Comparison of ENCODE assay signal across 9 mouse cellular contexts in the genomic region with DNA sequence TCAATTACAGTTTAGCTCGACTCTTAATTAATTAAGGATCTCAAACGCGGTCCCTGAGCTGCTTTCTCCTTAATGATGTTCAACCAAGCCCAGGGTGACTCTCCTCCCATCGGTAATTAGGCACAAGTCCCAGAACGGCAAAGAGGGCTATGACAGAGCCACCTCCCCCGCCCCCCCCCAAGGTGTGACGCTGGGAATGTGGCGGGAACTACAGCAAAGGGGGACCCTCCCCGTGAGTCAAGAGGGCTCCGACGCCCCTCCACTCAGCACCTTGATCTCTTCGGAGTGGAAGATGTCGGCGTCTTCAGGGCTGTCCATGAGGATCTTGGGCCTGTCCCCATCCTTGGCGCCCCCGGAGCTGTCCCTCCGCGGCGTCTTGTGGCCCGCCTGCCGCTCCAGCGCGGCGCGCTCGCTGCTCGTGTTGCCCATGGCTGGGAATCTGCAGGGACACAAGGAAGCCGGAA. TPM values are rescaled to one million over a fixed set of nuclear protein-coding genes. Genes with fewer than 3 reads are reported as not detected.
DNase-seq lines count a peak whose midpoint lies in the region; ATAC-seq and TF ChIP-seq lines count a peak whose summit lies in the region.
"Had no signal": no experiment of that assay in that cellular context is flagged by ENCODE, and none has a peak within 500 bp of the region (broad histone marks: within the 10 kb centered on the region; RNA-seq: fewer than 3 reads in every experiment).

No protein-coding gene starts in this region.

- H3K4me3 ChIP-seq in gastrocnemius, adult 2 months = peak overlapping the region; percentile 82
- peak overlapping the region; percentile 72 to 93 (median 80) for H3K4me3 ChIP-seq in CH12.LX (replicated peaks in 1 of 3; ENCODE audit: low read depth in 2 of 3, low read length in 2 of 3, poor library complexity in 1 of 3)
- peak overlapping the region; percentile 82 for H3K4me3 ChIP-seq in forebrain, postnatal 0 days (ENCODE audit: low read depth, low read length)
- H3K4me3 ChIP-seq in liver, embryonic 14.5 days (ENCODE audit: insufficient read depth in 1 of 2, low read depth in 2 of 2, low read length in 2 of 2) = peak overlapping the region; percentile 88 to 100

- H3K4me1 ChIP-seq in CH12.LX (ENCODE audit: control insufficient read depth in 1 of 2, insufficient read depth in 2 of 2) = peaks cover 0 to 20% of the 10 kb centered on the region in 2 experiments; a peak in 2 of 4 replicates
- H3K4me1 ChIP-seq in forebrain, postnatal 0 days (ENCODE audit: insufficient read depth) = peaks cover 7% of the 10 kb centered on the region; the same call in 1 of the 2 replicates
- peaks cover 70 to 74% of the 10 kb centered on the region in 2 experiments for H3K4me1 ChIP-seq in liver, embryonic 14.5 days (replicated peaks; ENCODE audit: control insufficient read depth in 2 of 2, insufficient read depth in 2 of 2, low read length in 1 of 2)

- no peak for TF ChIP-seq EP300 in CH12.LX (IDR thresholded peaks at IDR 0.05; ENCODE audit: low read length)
- TF ChIP-seq EP300 in liver, embryonic 14.5 days (IDR thresholded peaks at IDR 0.05; ENCODE audit: low read depth) = no peak

- H3K27ac ChIP-seq in gastrocnemius, adult 2 months = peak overlapping the region; percentile 94
- peak overlapping the region; percentile 32 for H3K27ac ChIP-seq in CH12.LX (ENCODE audit: insufficient read depth, low read depth)
- peak overlapping the region; percentile 79 for H3K27ac ChIP-seq in forebrain, postnatal 0 days (ENCODE audit: low read depth, low read length)
- H3K27ac ChIP-seq in liver, embryonic 14.5 days = peak overlapping the region; percentile 99

- peaks cover 28 to 36% of the 10 kb centered on the region in 2 experiments for H3K36me3 ChIP-seq in CH12.LX (replicated peaks in 1 of 2; ENCODE audit: control insufficient read depth in 1 of 2, insufficient read depth in 1 of 2, low read length in 1 of 2)
- H3K36me3 ChIP-seq in forebrain, postnatal 0 days (ENCODE audit: insufficient read depth) = peaks cover 34% of the 10 kb centered on the region
- peaks cover 37% of the 10 kb centered on the region for H3K36me3 ChIP-seq in liver, embryonic 14.5 days (replicated peaks; ENCODE audit: control insufficient read depth, insufficient read depth, low read depth)

- no peak for DNase-seq in gastrocnemius, adult 2 months
- no peak for DNase-seq in gastrocnemius, adult 8-10 months (ENCODE audit: low spot score in 2 of 2)
- DNase-seq in CH12.LX (ENCODE audit: extremely low read depth) = no peak
- peak; percentile 44 for DNase-seq in forebrain, postnatal 0 days
- no peak for DNase-seq in liver, embryonic 14.5 days (ENCODE audit: low read depth in 3 of 3, low spot score in 3 of 3)
- peak; percentile 70 for DNase-seq in yolk sac, embryonic 10.5 days (ENCODE audit: low spot score)
- DNase-seq in urinary bladder, postnatal 36 days (ENCODE audit: low spot score in 2 of 2) = no peak
- no peak for DNase-seq in left cerebral cortex, adult 18-20 months (ENCODE audit: low spot score in 2 of 2)

- intact Hi-C loops in gastrocnemius, adult 2 months (cut with DNase I) = loop anchor here (5.0 kb wide), 1 partner anchor 42 kb away; no protein-coding TSS in a partner anchor

- WGBS in forebrain, postnatal 0 days = under 1% methylated on average over 28 of the region's 28 CpGs
- under 1% methylated on average over 28 of the region's 28 CpGs for WGBS in liver, embryonic 14.5 days (ENCODE audit: insufficient replicate concordance)

- H3K9ac ChIP-seq in CH12.LX (ENCODE audit: insufficient read depth, low read depth) = peak overlapping the region; percentile 90
- peak overlapping the region; percentile 70 for H3K9ac ChIP-seq in forebrain, postnatal 0 days
- peak overlapping the region; percentile 99 for H3K9ac ChIP-seq in liver, embryonic 14.5 days (replicated peaks)

- dilution Hi-C loops in CH12.LX (cut with MboI; ENCODE audit: extremely low pct_ligation_motif_present, extremely low pct_unique_long_range_greater_than_20kb, low sequenced_read_pairs) = no loop called here

- H3K4me2 ChIP-seq in CH12.LX (ENCODE audit: insufficient read depth, low read depth, poor library complexity, severe bottlenecking) = peak overlapping the region; percentile 89
- H3K4me2 ChIP-seq in forebrain, postnatal 0 days (ENCODE audit: low read depth) = peak overlapping the region; percentile 93
- peak overlapping the region; percentile 95 for H3K4me2 ChIP-seq in liver, embryonic 14.5 days (ENCODE audit: low read depth)

- in situ Hi-C loops in CH12.LX (cut with MboI; ENCODE audit: low pct_ligation_motif_present, low pct_unique_long_range_greater_than_20kb, low sequenced_read_pairs) = no loop called here

- TF ChIP-seq CTCF in gastrocnemius, adult 2 months (IDR thresholded peaks at IDR 0.05) = no peak
- TF ChIP-seq CTCF in CH12.LX (conservative IDR thresholded peaks at IDR 0.05 in 1 of 2, IDR thresholded peaks at IDR 0.05 in 1 of 2; ENCODE audit: low read depth in 2 of 2, low read length in 2 of 2) = no peak
- TF ChIP-seq CTCF in forebrain, postnatal 0 days (IDR thresholded peaks at IDR 0.05; ENCODE audit: low read depth) = no peak
- no peak for TF ChIP-seq CTCF in liver, embryonic 14.5 days (IDR thresholded peaks at IDR 0.05; ENCODE audit: low read depth)

- no peak for TF ChIP-seq RAD21 in CH12.LX (IDR thresholded peaks at IDR 0.05; ENCODE audit: low read depth, low read length)

- no peak for TF ChIP-seq POLR2A in CH12.LX (IDR thresholded peaks at IDR 0.05; ENCODE audit: low read depth, low read length)

- H3K9me3 ChIP-seq in CH12.LX (replicated peaks; ENCODE audit: low read length) = no peaks in the 10 kb centered on the region
- H3K9me3 ChIP-seq in forebrain, postnatal 0 days (ENCODE audit: low read length) = no peaks in the 10 kb centered on the region
- H3K9me3 ChIP-seq in liver, embryonic 14.5 days (ENCODE audit: control insufficient read depth, low read length) = no peaks in the 10 kb centered on the region

- no peaks in the 10 kb centered on the region for H3K27me3 ChIP-seq in CH12.LX (replicated peaks)
- H3K27me3 ChIP-seq in forebrain, postnatal 0 days (ENCODE audit: insufficient read depth, low read length) = no peaks in the 10 kb centered on the region
- H3K27me3 ChIP-seq in liver, embryonic 14.5 days (ENCODE audit: control insufficient read depth, insufficient read depth, low read length) = no peaks in the 10 kb centered on the region

- peaks cover 27% of the 10 kb centered on the region for H3K79me2 ChIP-seq in CH12.LX (replicated peaks; ENCODE audit: control insufficient read depth, extremely low read depth, insufficient read depth, poor library complexity, severe bottlenecking)

- peak; percentile 57 for ATAC-seq in forebrain, postnatal 0 days
- ATAC-seq in liver, embryonic 14.5 days (ENCODE audit: insufficient read depth) = peak; percentile 3; the same call in 1 of the 2 replicates

TF ChIP-seq in CH12.LX, 34 proteins besides CTCF, POLR2A, EP300 and RAD21:
- TF ChIP-seq MAZ (IDR thresholded peaks at IDR 0.05; ENCODE audit: low read depth, low read length) (no peak), ZC3H11A (IDR thresholded peaks at IDR 0.05; ENCODE audit: low read depth, low read length) (no peak), HCFC1 (IDR thresholded peaks at IDR 0.05; ENCODE audit: low read depth, low read length) (no peak), CHD1 (IDR thresholded peaks at IDR 0.05; ENCODE audit: low read depth, low read length) (no peak), USF1 (IDR thresholded peaks at IDR 0.05; ENCODE audit: low read depth, low read length) (no peak), CHD2 (IDR thresholded peaks at IDR 0.05; ENCODE audit: low read length) (no peak), JUND (conservative IDR thresholded peaks at IDR 0.05; ENCODE audit: low read depth, low read length) (no peak), ETS1 (conservative IDR thresholded peaks at IDR 0.05; ENCODE audit: low read depth, low read length) (no peak), KAT2A (IDR thresholded peaks at IDR 0.05; ENCODE audit: insufficient replicate concordance, low read length) (no peak), MXI1 (IDR thresholded peaks at IDR 0.05; ENCODE audit: low read depth, low read length) (no peak), NRF1 (IDR thresholded peaks at IDR 0.05; ENCODE audit: low read depth, low read length) (no peak), ZKSCAN1 (IDR thresholded peaks at IDR 0.05; ENCODE audit: borderline replicate concordance, low read depth, low read length) (no peak), PAX5 (IDR thresholded peaks at IDR 0.05; ENCODE audit: low read length) (no peak), TBP (conservative IDR thresholded peaks at IDR 0.05; ENCODE audit: low read depth, low read length) (no peak), NELFE (IDR thresholded peaks at IDR 0.05; ENCODE audit: low read depth, low read length) (no peak), IRF4 (IDR thresholded peaks at IDR 0.05; ENCODE audit: low read depth, low read length) (no peak), GABPA (IDR thresholded peaks at IDR 0.05; ENCODE audit: insufficient replicate concordance, low read depth, low read length) (no peak), USF2 (conservative IDR thresholded peaks at IDR 0.05; ENCODE audit: low read depth, low read length) (no peak)

RNA-seq across cellular contexts. Expression of a gene that starts 0.5 kb away (rescaled TPM):
- total RNA-seq in gastrocnemius, adult 2 months (2021) = 10 to 100 TPM; 11.0 to 11.1 TPM
- total RNA-seq in gastrocnemius, adult 8-10 months (2022) = 10 to 100 TPM in 3 of 4 experiments, 1 to 10 TPM in 1; 9.8 to 11.3 (median 10.7) TPM
- total RNA-seq in CH12.LX (2012; rRNA removed) = 18.4 and 20.1 TPM in 2 replicates
- 19.8 and 24.1 TPM in 2 replicates for total RNA-seq in CH12.LX (2014; rRNA removed)
- polyA plus RNA-seq in CH12.LX (2012; ENCODE audit: insufficient read length, low read depth) = 23.6 and 26.8 TPM in 2 replicates
- 37.7 and 55.6 TPM in 2 replicates for total RNA-seq in forebrain, postnatal 0 days (2014; rRNA removed)
- 42.2 and 47.2 TPM in 2 replicates for polyA plus RNA-seq in forebrain, postnatal 0 days (2015; fragmentation: Nextera tagmentation; extraction: Ambion mirVana)
- polyA plus RNA-seq in liver, embryonic 14.5 days (2012; rRNA removed) = 69.3 and 72.1 TPM in 2 replicates
- 67.2 and 76.5 TPM in 2 replicates for polyA plus RNA-seq in liver, embryonic 14.5 days (2014; fragmentation: Nextera tagmentation; extraction: Ambion mirVana)
- total RNA-seq in left cerebral cortex, adult 18-20 months (2021) = 10 to 100 TPM; 18.5 to 24.9 TPM

RNA-seq across cellular contexts. Expression of a gene that starts 59.2 kb away (rescaled TPM):
- total RNA-seq in gastrocnemius, adult 2 months (2021) = 100 to 1,000 TPM; 102 to 138 TPM
- 100 to 1,000 TPM; 165 to 183 (median 166) TPM for total RNA-seq in gastrocnemius, adult 8-10 months (2022)
- total RNA-seq in CH12.LX (2012; rRNA removed) (not detected in 2 replicates), CH12.LX (2014; rRNA removed) (not detected in 2 replicates)
- not detected in 2 replicates for polyA plus RNA-seq in CH12.LX (2012; ENCODE audit: insufficient read length, low read depth)
- total RNA-seq in forebrain, postnatal 0 days (2014; rRNA removed) = not detected in 2 replicates
- not detected in 2 replicates for polyA plus RNA-seq in forebrain, postnatal 0 days (2015; fragmentation: Nextera tagmentation; extraction: Ambion mirVana)
- not detected in 2 replicates for polyA plus RNA-seq in liver, embryonic 14.5 days (2012; rRNA removed)
- not detected in 2 replicates for polyA plus RNA-seq in liver, embryonic 14.5 days (2014; fragmentation: Nextera tagmentation; extraction: Ambion mirVana)
- total RNA-seq in left cerebral cortex, adult 18-20 months (2021) = not detected
- total RNA-seq: hematopoietic stem cell, adult 5-6 weeks had no signal

Comparison
In these comparisons a context has a peak if more than half of its experiments do, and no peak if none do; other contexts are left out.
1. DNase-seq: peak in forebrain, postnatal 0 days (single experiment) and yolk sac, embryonic 10.5 days (single experiment); none in gastrocnemius, adult 2 months (single experiment), gastrocnemius, adult 8-10 months (0 of 2), CH12.LX (single experiment), liver, embryonic 14.5 days (0 of 3), urinary bladder, postnatal 36 days (0 of 2) and left cerebral cortex, adult 18-20 months (0 of 2).
2. H3K27ac ChIP-seq: peak in every context shown above with its lines; median percentile 99 in liver, embryonic 14.5 days; 94 in gastrocnemius, adult 2 months; 79 in forebrain, postnatal 0 days; 32 in CH12.LX.
3. RNA of a gene that starts 59.2 kb away (total RNA-seq): 165 to 183 TPM in gastrocnemius, adult 8-10 months and 102 to 138 TPM in gastrocnemius, adult 2 months; not detected in CH12.LX, not detected in forebrain, postnatal 0 days and not detected in left cerebral cortex, adult 18-20 months; every median in the first group is over 100 times any median in the second.
4. Peak in every context shown above with its lines, with median percentiles within 50 percentile points of each other: H3K4me3 ChIP-seq, H3K4me2 ChIP-seq and H3K9ac ChIP-seq.